In genomic region chr8:54076301-54076700, GRCm38 (mm10) we compare ENCODE assay signal across 8 mouse cellular contexts. TPM values are rescaled to one million over a fixed set of nuclear protein-coding genes. Genes with fewer than 3 reads are reported as not detected.
A peak's percentile ranks its signal among the peaks of the same experiment; 100 is the strongest.
DNase-seq lines count a peak whose midpoint lies in the region; ATAC-seq and TF ChIP-seq lines count a peak whose summit lies in the region.

No protein-coding gene starts in this region.

- no peak for ATAC-seq in neural tube, embryonic 11.5 days (ENCODE audit: insufficient read depth, low FRiP score, low TSS enrichment)
- no peak for ATAC-seq in forebrain, postnatal 0 days
- no peak for ATAC-seq in liver, embryonic 14.5 days (ENCODE audit: insufficient read depth)

- TF ChIP-seq CTCF in forebrain, postnatal 0 days (IDR thresholded peaks at IDR 0.05; ENCODE audit: low read depth): no peak
- TF ChIP-seq CTCF in liver, embryonic 14.5 days (IDR thresholded peaks at IDR 0.05; ENCODE audit: low read depth): no peak

- H3K27me3 ChIP-seq in neural tube, embryonic 11.5 days (ENCODE audit: control insufficient read depth, insufficient read depth, low read length): no peaks in the 10 kb centered on the region
- H3K27me3 ChIP-seq in forebrain, postnatal 0 days (ENCODE audit: insufficient read depth, low read length): no peaks in the 10 kb centered on the region
- H3K27me3 ChIP-seq in liver, embryonic 14.5 days (ENCODE audit: control insufficient read depth, insufficient read depth, low read length): peaks cover 11% of the 10 kb centered on the region

- peak overlapping the region; percentile 67; the same call in 1 of the 2 replicates for H3K4me2 ChIP-seq in neural tube, embryonic 11.5 days (ENCODE audit: low read depth)
- H3K4me2 ChIP-seq in forebrain, postnatal 0 days (ENCODE audit: low read depth): peak overlapping the region; percentile 92
- H3K4me2 ChIP-seq in liver, embryonic 14.5 days (ENCODE audit: low read depth): peak overlapping the region; percentile 54

- no peak overlapping the region for H3K27ac ChIP-seq in neural tube, embryonic 11.5 days (ENCODE audit: low read depth, low read length)
- H3K27ac ChIP-seq in forebrain, postnatal 0 days (ENCODE audit: low read depth, low read length): no peak overlapping the region
- H3K27ac ChIP-seq in liver, embryonic 14.5 days: no peak overlapping the region

- 0 out of 2 replicates have a peak, but pooled peaks cover 3% of the 10 kb centered on the region for H3K4me1 ChIP-seq in neural tube, embryonic 11.5 days (ENCODE audit: control insufficient read depth, insufficient read depth, low read length)
- H3K4me1 ChIP-seq in forebrain, postnatal 0 days (ENCODE audit: insufficient read depth): no peaks in the 10 kb centered on the region
- no peaks in the 10 kb centered on the region for H3K4me1 ChIP-seq in liver, embryonic 14.5 days (replicated peaks; ENCODE audit: control insufficient read depth in 2 of 2, insufficient read depth in 2 of 2, low read length in 1 of 2)

- no peak for TF ChIP-seq EP300 in liver, embryonic 14.5 days (IDR thresholded peaks at IDR 0.05; ENCODE audit: low read depth)

- no peaks in the 10 kb centered on the region for H3K9me3 ChIP-seq in neural tube, embryonic 11.5 days (ENCODE audit: control insufficient read depth, low read length)
- no peaks in the 10 kb centered on the region for H3K9me3 ChIP-seq in forebrain, postnatal 0 days (ENCODE audit: low read length)
- no peaks in the 10 kb centered on the region for H3K9me3 ChIP-seq in liver, embryonic 14.5 days (ENCODE audit: control insufficient read depth, low read length)

- no peak for DNase-seq in neural tube, embryonic 11.5 days (ENCODE audit: low spot score)
- no peak for DNase-seq in neural tube, embryonic 10.5 days (ENCODE audit: extremely low spot score, low spot score)
- DNase-seq in forebrain, postnatal 0 days: no peak
- DNase-seq in liver, embryonic 14.5 days (ENCODE audit: low read depth in 3 of 3, low spot score in 3 of 3): no peak
- no peak for DNase-seq in c-Kit-positive CD71-positive TER-119-positive erythroid progenitor cells, embryonic 14.5 days (ENCODE audit: low spot score)
- no peak for DNase-seq in cerebellum, postnatal 14 days
- no peak for DNase-seq in urinary bladder, postnatal 10 days (ENCODE audit: low spot score)
- no peak for DNase-seq in lung, postnatal 36 days

- no peak overlapping the region for H3K9ac ChIP-seq in neural tube, embryonic 11.5 days (ENCODE audit: low read length)
- H3K9ac ChIP-seq in forebrain, postnatal 0 days: no peak overlapping the region
- no peak overlapping the region for H3K9ac ChIP-seq in liver, embryonic 14.5 days (replicated peaks)

- 62% methylated on average over 1 of the region's 1 CpGs for WGBS in neural tube, embryonic 11.5 days
- 50% methylated on average over 1 of the region's 1 CpGs for WGBS in forebrain, postnatal 0 days
- 48% methylated on average over 1 of the region's 1 CpGs for WGBS in liver, embryonic 14.5 days (ENCODE audit: insufficient replicate concordance)

- peak overlapping the region; percentile 78; the same call in 1 of the 2 replicates for H3K4me3 ChIP-seq in neural tube, embryonic 11.5 days (ENCODE audit: low read depth, low read length)
- H3K4me3 ChIP-seq in forebrain, postnatal 0 days (ENCODE audit: low read depth, low read length): peak overlapping the region; percentile 83; the same call in 1 of the 2 replicates
- H3K4me3 ChIP-seq in liver, embryonic 14.5 days (ENCODE audit: insufficient read depth in 1 of 2, low read depth in 2 of 2, low read length in 2 of 2): no peak overlapping the region

- no peaks in the 10 kb centered on the region for H3K36me3 ChIP-seq in neural tube, embryonic 11.5 days (ENCODE audit: control insufficient read depth, insufficient read depth, low read length)
- H3K36me3 ChIP-seq in forebrain, postnatal 0 days (ENCODE audit: insufficient read depth): no peaks in the 10 kb centered on the region
- no peaks in the 10 kb centered on the region for H3K36me3 ChIP-seq in liver, embryonic 14.5 days (replicated peaks; ENCODE audit: control insufficient read depth, insufficient read depth, low read depth)

RNA-seq across cellular contexts. Expression of gene Vegfc, which starts 1.1 kb away (rescaled TPM):
- 8.6 and 9.4 TPM in 2 replicates for polyA plus RNA-seq in neural tube, embryonic 11.5 days (2014; fragmentation: Nextera tagmentation; extraction: Ambion mirVana)
- 8.2 and 8.8 TPM in 2 replicates for total RNA-seq in forebrain, postnatal 0 days (2014; rRNA removed)
- 4.7 and 4.9 TPM in 2 replicates for polyA plus RNA-seq in forebrain, postnatal 0 days (2015; fragmentation: Nextera tagmentation; extraction: Ambion mirVana)
- polyA plus RNA-seq in liver, embryonic 14.5 days (2012; rRNA removed): 0.90 and 1.1 TPM in 2 replicates
- polyA plus RNA-seq in liver, embryonic 14.5 days (2014; fragmentation: Nextera tagmentation; extraction: Ambion mirVana): 1.4 and 1.5 TPM in 2 replicates

Comparison
In these comparisons a context has a peak if more than half of its experiments do, and no peak if none do; other contexts are left out.
1. H3K4me3 ChIP-seq: peak in neural tube, embryonic 11.5 days (single experiment) and forebrain, postnatal 0 days (single experiment); none in liver, embryonic 14.5 days (0 of 2).
2. Peak in every context shown above with its lines, with median percentiles within 50 percentile points of each other: H3K4me2 ChIP-seq.